Mouse (Mus musculus) intestine, postnatal 0 days (tissue): ENCODE measurements around the gene Krtap19-5. TPM values are rescaled to one million over a fixed set of nuclear protein-coding genes. Genes with fewer than 3 reads are reported as not detected.

Experiments
- ATAC-seq: fragments of 200-750 bp; cut with Nextera tagmentation; 2 replicates; pipeline ENCODE4 v1.8.0; 2017; ENCODE audit warnings: mild to moderate bottlenecking, moderate TSS enrichment, moderate library complexity
- H3K27ac ChIP-seq: fragments of 300-500 bp; sonication (generic); 2 replicates; pipeline ENCODE4 v1.5.1; 2014; ENCODE audit warnings: mild to moderate bottlenecking, low read depth, low read length, moderate library complexity
- H3K27me3 ChIP-seq: fragments of 300-500 bp; sonication (generic); replicated peaks from 2 replicates; pipeline ENCODE4 v1.6.1; 2014; ENCODE audit warnings: low read length, mixed read lengths; ENCODE audit not compliant: control insufficient read depth, insufficient read depth
- H3K36me3 ChIP-seq: fragments of 300-500 bp; sonication (generic); 2 replicates; pipeline ENCODE4 v1.6.1; 2014; ENCODE audit warnings: mild to moderate bottlenecking, moderate library complexity; ENCODE audit not compliant: control insufficient read depth, insufficient read depth
- H3K4me1 ChIP-seq: fragments of 300-500 bp; sonication (generic); replicated peaks from 2 replicates; pipeline ENCODE4 v1.6.1; 2014; ENCODE audit warnings: antibody characterized with exemption, low read length, mixed read lengths; ENCODE audit not compliant: control insufficient read depth, insufficient read depth
- H3K4me2 ChIP-seq: fragments of 300-500 bp; sonication (generic); replicated peaks from 2 replicates; pipeline ENCODE4 v1.6.1; 2014; ENCODE audit warnings: low read depth, mild to moderate bottlenecking, moderate library complexity
- H3K4me3 ChIP-seq: fragments of 300-500 bp; sonication (generic); 2 replicates; pipeline ENCODE4 v1.5.1; 2014; ENCODE audit warnings: low read depth, low read length
- H3K9ac ChIP-seq: fragments of 300-500 bp; sonication (generic); 2 replicates; pipeline ENCODE4 v1.6.1; 2014; ENCODE audit warnings: mild to moderate bottlenecking, low read depth, low read length
- H3K9me3 ChIP-seq: fragments of 300-500 bp; sonication (generic); 2 replicates; pipeline ENCODE4 v1.6.1; 2016; ENCODE audit warnings: mixed run types; ENCODE audit not compliant: control insufficient read depth
- CTCF ChIP-seq: sonication (generic); IDR thresholded peaks from 2 replicates; pipeline ENCODE4 v1.5.1; 2016; ENCODE audit warnings: low read depth, mild to moderate bottlenecking, control low read depth, antibody characterized with exemption, moderate library complexity
- WGBS: fragments of 180-500 bp; shearing (Covaris S2); extraction: QIAGEN DNeasy Blood & Tissue Kit; methylation state at CpG from one replicate; pipeline ENCODE4 v1.1.7; 2014; 5-methylcytosine and 5-hydroxymethylcytosine counted together
- polyA plus RNA-seq: library from polyadenylated mRNA; unstranded; fragments of >200 nt; fragmentation: Nextera tagmentation; extraction: Ambion mirVana; gene quantifications from 2 replicates; pipeline ENCODE4 v1.2.1, GENCODE M21; 2015

The Krtap19-5 gene
- polyA plus RNA-seq, result not detected in 2 replicates

DNA sequence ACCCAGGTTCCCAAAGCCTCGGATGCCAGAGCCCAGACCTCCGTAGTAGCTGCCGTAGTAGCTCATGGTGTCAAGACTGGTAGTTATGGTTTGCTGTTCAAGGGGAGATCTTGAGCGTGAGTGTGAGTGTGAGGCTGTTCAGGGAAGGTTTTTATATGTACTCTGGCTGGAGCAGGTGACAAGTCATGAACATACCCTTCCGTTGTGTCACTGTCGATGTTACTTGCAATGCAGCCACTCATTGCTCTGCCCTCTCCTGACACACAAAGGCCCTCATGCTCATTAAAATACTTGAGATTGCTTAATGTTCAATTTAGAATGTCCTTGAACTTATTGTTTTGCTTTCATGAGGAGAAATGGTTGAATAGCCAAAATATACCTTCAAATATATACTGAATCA lies at the start of gene Krtap19-5:
TSS of gene Krtap19-5 (minus strand) at position 101 of the 400 bp plus-strand sequence.
- TF ChIP-seq CTCF, result no peak
- Histone ChIP-seq H3K4me2 (no peak within 1 kb of the TSS), H3K27me3 (no peaks in the 10 kb centered on the region)

GRCm38 (mm10) chr16:88941106-88941505 lies 44.8 kb upstream of the Krtap19-5 start:
- H3K27ac ChIP-seq, result no peak overlapping the region
- H3K4me1 ChIP-seq, result no peaks in the 10 kb centered on the region
- no peaks in the 10 kb centered on the region for H3K27me3 ChIP-seq
- WGBS, result 87% methylated on average over 6 of the region's 6 CpGs
- no peak overlapping the region for H3K4me3 ChIP-seq
- H3K9ac ChIP-seq, result no peak overlapping the region
- ATAC-seq, result no peak
- H3K9me3 ChIP-seq, result no peaks in the 10 kb centered on the region
- no peak overlapping the region for H3K4me2 ChIP-seq
- H3K36me3 ChIP-seq, result no peaks in the 10 kb centered on the region
- TF ChIP-seq CTCF, result no peak

More for the DNA sequence above, at the start of gene Krtap19-5:
- Histone ChIP-seq H3K9ac (no peak within 1 kb of the TSS), H3K4me3 (no peak within 1 kb of the TSS), H3K9me3 (no peaks in the 10 kb centered on the region), H3K27ac (no peak within 1 kb of the TSS), H3K4me1 (no peaks in the 10 kb centered on the region), H3K36me3 (no peaks in the 10 kb centered on the region)
- ATAC-seq, result no peak
- WGBS, result 89% methylated on average over 6 of the region's 6 CpGs

DNA sequence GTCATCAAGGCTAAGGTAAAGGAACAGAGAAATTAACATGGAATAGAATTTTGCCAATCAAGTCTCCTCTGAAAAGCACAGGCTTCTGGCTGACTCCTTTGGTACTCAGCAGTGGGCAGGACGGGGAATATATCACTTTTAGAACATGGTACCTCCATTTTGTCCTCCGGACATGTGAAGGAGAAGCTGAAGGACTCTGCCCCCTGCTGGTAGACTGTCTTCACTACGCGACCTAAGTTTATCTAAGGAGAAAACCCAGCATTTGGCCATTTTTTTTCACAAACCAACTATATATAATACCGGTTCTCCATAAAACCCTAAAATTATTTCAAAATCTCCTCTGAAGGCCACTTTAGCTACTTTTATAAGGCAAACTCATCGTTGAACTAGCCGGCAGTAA lies 42.0 kb upstream of the Krtap19-5 start:
- no peak overlapping the region for H3K4me3 ChIP-seq
- WGBS, result 68% methylated on average over 7 of the region's 7 CpGs
- no peak overlapping the region for H3K27ac ChIP-seq
- no peaks in the 10 kb centered on the region for H3K9me3 ChIP-seq
- H3K4me1 ChIP-seq, result no peaks in the 10 kb centered on the region
- no peak for ATAC-seq
- no peaks in the 10 kb centered on the region for H3K27me3 ChIP-seq
- no peak overlapping the region for H3K9ac ChIP-seq
- H3K36me3 ChIP-seq, result no peaks in the 10 kb centered on the region
- no peak overlapping the region for H3K4me2 ChIP-seq
- TF ChIP-seq CTCF, result peak; percentile 57

GRCm38 (mm10) chr16:88932165-88932564 lies 35.9 kb upstream of the Krtap19-5 start, which contains the start of gene Krtap19-9b:
Gene Krtap19-9b, minus strand, starts transcription at chr16:88932265.
- H3K9ac ChIP-seq, result no peak within 1 kb of the TSS
- no peaks in the 10 kb centered on the region for H3K36me3 ChIP-seq
- WGBS, result 83% methylated on average over 3 of the region's 3 CpGs
- H3K4me2 ChIP-seq, result no peak within 1 kb of the TSS
- no peak for ATAC-seq
- H3K9me3 ChIP-seq, result no peaks in the 10 kb centered on the region
- H3K4me1 ChIP-seq, result no peaks in the 10 kb centered on the region
- no peak within 1 kb of the TSS for H3K4me3 ChIP-seq
- H3K27ac ChIP-seq, result no peak within 1 kb of the TSS
- no peak for TF ChIP-seq CTCF
- H3K27me3 ChIP-seq, result no peaks in the 10 kb centered on the region

DNA sequence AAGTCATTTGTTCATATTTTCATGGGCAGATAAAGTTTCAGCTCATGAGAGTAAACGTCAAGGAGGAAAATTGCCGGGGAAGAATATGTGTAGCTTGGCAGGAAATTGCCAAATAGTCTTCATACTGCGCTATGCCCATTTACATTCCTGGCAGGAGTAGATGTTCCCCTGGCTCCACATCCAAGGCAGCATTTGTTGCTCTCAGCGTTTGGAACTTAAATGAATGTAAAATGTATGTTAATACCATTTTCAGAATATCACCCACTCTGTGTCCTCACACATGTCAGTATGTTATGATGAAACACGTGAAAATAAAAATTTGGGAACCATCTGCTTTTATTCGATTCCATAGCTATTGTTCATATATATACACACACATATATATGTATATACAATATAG lies 9.4 kb downstream of the Krtap19-5 start:
- WGBS, result 86% methylated on average over 6 of the region's 6 CpGs
- ATAC-seq, result no peak

GRCm38 (mm10) chr16:88884989-88885388 lies 11.3 kb downstream of the Krtap19-5 start, which contains the start of gene Krtap19-4:
Gene Krtap19-4, minus strand, starts transcription at chr16:88885089.
- Histone ChIP-seq H3K27ac (no peak within 1 kb of the TSS), H3K36me3 (no peaks in the 10 kb centered on the region), H3K9me3 (no peaks in the 10 kb centered on the region), H3K4me2 (no peak within 1 kb of the TSS), H3K9ac (no peak within 1 kb of the TSS), H3K4me1 (no peaks in the 10 kb centered on the region), H3K4me3 (no peak within 1 kb of the TSS), H3K27me3 (no peaks in the 10 kb centered on the region)
- TF ChIP-seq CTCF, result no peak
- 91% methylated on average over 5 of the region's 5 CpGs for WGBS
- ATAC-seq, result no peak

More for the DNA sequence above, 9.4 kb downstream of the Krtap19-5 start:
- Histone ChIP-seq H3K27ac (no peak overlapping the region), H3K9me3 (no peaks in the 10 kb centered on the region), H3K4me1 (no peaks in the 10 kb centered on the region), H3K36me3 (no peaks in the 10 kb centered on the region), H3K4me3 (no peak overlapping the region), H3K27me3 (no peaks in the 10 kb centered on the region), H3K9ac (no peak overlapping the region), H3K4me2 (no peak overlapping the region)
- no peak for TF ChIP-seq CTCF

DNA sequence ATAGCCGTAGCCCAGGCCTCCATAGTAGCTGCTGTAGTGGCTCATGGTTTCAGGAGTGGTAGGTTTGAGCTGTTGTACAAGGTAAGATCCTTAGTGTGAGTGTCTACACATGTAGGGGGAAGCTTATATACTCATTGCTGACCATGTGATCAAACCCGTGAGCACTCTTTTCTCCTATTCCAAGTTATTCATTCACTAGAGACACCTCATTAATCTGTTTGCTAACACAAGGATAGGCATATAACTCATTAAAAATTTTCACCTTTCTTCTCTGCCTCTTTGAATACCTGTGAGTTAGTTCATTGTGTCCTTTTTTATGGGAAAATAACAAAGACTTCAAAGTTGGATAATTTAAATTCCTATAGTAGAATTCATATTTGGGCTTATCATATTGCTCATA lies 18.3 kb downstream of the Krtap19-5 start, which contains the start of gene Krtap19-3:
TSS of gene Krtap19-3 (minus strand) at position 101 of the 400 bp plus-strand sequence.
- Histone ChIP-seq H3K36me3 (no peaks in the 10 kb centered on the region), H3K27me3 (no peaks in the 10 kb centered on the region), H3K27ac (no peak within 1 kb of the TSS), H3K4me2 (no peak within 1 kb of the TSS), H3K4me1 (no peaks in the 10 kb centered on the region), H3K4me3 (no peak within 1 kb of the TSS), H3K9me3 (no peaks in the 10 kb centered on the region), H3K9ac (no peak within 1 kb of the TSS)
- WGBS, result 78% methylated on average over 2 of the region's 2 CpGs
- TF ChIP-seq CTCF, result no peak
- ATAC-seq, result no peak
